Mouse (Mus musculus) neural tube, embryonic 15.5 days (tissue): ENCODE results near the gene Nr0b1. TPM values are rescaled to one million over a fixed set of nuclear protein-coding genes. Genes with fewer than 3 reads are reported as not detected.

Experiments used
- ATAC-seq: fragments of 200-750 bp; cut with Nextera tagmentation; 2 replicates; pipeline ENCODE4 v1.8.0; 2017; ENCODE audit warnings: mild to moderate bottlenecking, moderate TSS enrichment, moderate library complexity; ENCODE audit not compliant: low FRiP score
- H3K27ac ChIP-seq: fragments of 300-500 bp; sonication (generic); replicated peaks from 2 replicates; pipeline ENCODE4 v1.5.1; 2015; ENCODE audit warnings: mild to moderate bottlenecking, inconsistent platforms
- H3K27me3 ChIP-seq: fragments of 300-500 bp; sonication (generic); replicated peaks from 2 replicates; pipeline ENCODE4 v1.6.1; 2015; ENCODE audit warnings: inconsistent platforms
- H3K36me3 ChIP-seq: fragments of 300-500 bp; sonication (generic); 2 replicates; pipeline ENCODE4 v1.6.1; 2015; ENCODE audit warnings: inconsistent platforms
- H3K4me1 ChIP-seq: fragments of 300-500 bp; sonication (generic); 2 replicates; pipeline ENCODE4 v1.6.1; 2015; ENCODE audit warnings: inconsistent platforms
- H3K4me2 ChIP-seq: fragments of 300-500 bp; sonication (generic); 2 replicates; pipeline ENCODE4 v1.6.1; 2015; ENCODE audit warnings: inconsistent platforms, mild to moderate bottlenecking, moderate library complexity
- H3K4me3 ChIP-seq: fragments of 300-500 bp; sonication (generic); replicated peaks from 2 replicates; pipeline ENCODE4 v1.5.1; 2015; ENCODE audit warnings: mild to moderate bottlenecking, inconsistent platforms
- H3K9ac ChIP-seq: fragments of 300-500 bp; sonication (generic); replicated peaks from 2 replicates; pipeline ENCODE4 v1.6.1; 2015; ENCODE audit warnings: mild to moderate bottlenecking, inconsistent platforms
- H3K9me3 ChIP-seq: fragments of 300-500 bp; sonication (generic); replicated peaks from 2 replicates; pipeline ENCODE4 v1.6.1; 2016; ENCODE audit warnings: inconsistent platforms
- WGBS: fragments of 180-500 bp; shearing (Covaris S2); methylation state at CpG from one replicate; pipeline ENCODE4 v1.1.7; 2015; ENCODE audit warnings: mixed read lengths; 5-methylcytosine and 5-hydroxymethylcytosine counted together
- polyA plus RNA-seq: library from polyadenylated mRNA; unstranded; fragments of >200 nt; fragmentation: Nextera tagmentation; extraction: Ambion mirVana; gene quantifications from 2 replicates; pipeline ENCODE4 v1.2.1, GENCODE M21; 2015

The Nr0b1 gene
- polyA plus RNA-seq = 1.2 and 1.4 TPM in 2 replicates

- ATAC-seq = peak; percentile 84
- WGBS = 30% methylated on average over 53 of the region's 53 CpGs
- Histone ChIP-seq H3K27ac (no peak within 1 kb of the TSS), H3K36me3 (no peaks in the 10 kb centered on the region), H3K4me3 (peak within 1 kb of the TSS; percentile 45), H3K4me2 (peak within 1 kb of the TSS; percentile 85), H3K27me3 (0 out of 2 replicates have a peak, but pooled peaks cover 5% of the 10 kb centered on the region), H3K4me1 (no peaks in the 10 kb centered on the region), H3K9me3 (no peaks in the 10 kb centered on the region), H3K9ac (peak within 1 kb of the TSS; percentile 36)
Measured at GRCm38 (mm10) chrX:86191614-86192419, at the start of gene Nr0b1. TSS of gene Nr0b1 (plus strand) at chrX:86191764.

GRCm38 (mm10) chrX:86187250-86187649 lies 4.3 kb upstream of the Nr0b1 start:
- WGBS = 85% methylated on average over 2 of the region's 2 CpGs

GRCm38 (mm10) chrX:86192420-86192994 lies 943 bp downstream of the Nr0b1 start:
- peak overlapping the region; percentile 36; the same call in 1 of the 2 replicates for H3K9ac ChIP-seq
- H3K4me3 ChIP-seq = peak overlapping the region; percentile 45
- 19% methylated on average over 25 of the region's 25 CpGs for WGBS
- H3K27me3 ChIP-seq = 0 out of 2 replicates have a peak, but pooled peaks cover 5% of the 10 kb centered on the region
- ATAC-seq = peak; percentile 41; the same call in 1 of the 2 replicates
- H3K27ac ChIP-seq = no peak overlapping the region
- H3K4me1 ChIP-seq = no peaks in the 10 kb centered on the region
- peak overlapping the region; percentile 85 for H3K4me2 ChIP-seq
- no peaks in the 10 kb centered on the region for H3K36me3 ChIP-seq
- H3K9me3 ChIP-seq = no peaks in the 10 kb centered on the region

More at GRCm38 (mm10) chrX:86187250-86187649, 4.3 kb upstream of the Nr0b1 start:
- Histone ChIP-seq H3K4me1 (no peaks in the 10 kb centered on the region), H3K27ac (no peak overlapping the region), H3K4me3 (no peak overlapping the region), H3K27me3 (0 out of 2 replicates have a peak, but pooled peaks cover 2% of the 10 kb centered on the region), H3K36me3 (no peaks in the 10 kb centered on the region), H3K4me2 (no peak overlapping the region), H3K9me3 (no peaks in the 10 kb centered on the region), H3K9ac (no peak overlapping the region)
- no peak for ATAC-seq

GRCm38 (mm10) chrX:86193386-86193785 lies 1.8 kb downstream of the Nr0b1 start:
- Histone ChIP-seq H3K9me3 (no peaks in the 10 kb centered on the region), H3K4me3 (no peak overlapping the region), H3K4me1 (no peaks in the 10 kb centered on the region), H3K9ac (no peak overlapping the region), H3K27me3 (0 out of 2 replicates have a peak, but pooled peaks cover 5% of the 10 kb centered on the region), H3K36me3 (no peaks in the 10 kb centered on the region), H3K4me2 (no peak overlapping the region), H3K27ac (no peak overlapping the region)
- 39% methylated on average over 4 of the region's 4 CpGs for WGBS
- no peak for ATAC-seq

- no peaks in the 10 kb centered on the region for H3K27me3 ChIP-seq
- 80% methylated on average over 1 of the region's 1 CpGs for WGBS
- no peaks in the 10 kb centered on the region for H3K36me3 ChIP-seq
- H3K9ac ChIP-seq = no peak overlapping the region
- H3K4me3 ChIP-seq = no peak overlapping the region
- H3K27ac ChIP-seq = no peak overlapping the region
- H3K9me3 ChIP-seq = no peaks in the 10 kb centered on the region
- ATAC-seq = no peak
- H3K4me2 ChIP-seq = no peak overlapping the region
- no peaks in the 10 kb centered on the region for H3K4me1 ChIP-seq
Measured at GRCm38 (mm10) chrX:86237246-86237645, 45.7 kb downstream of the Nr0b1 start.

Other genes starting within 250 kb of the Nr0b1 start
- not detected in 2 replicates for gene Samt3, start 147.6 kb upstream of the Nr0b1 start, polyA plus RNA-seq
- not detected in 2 replicates for gene Mageb4, start 113.3 kb downstream of the Nr0b1 start, polyA plus RNA-seq